Mouse (Mus musculus) stomach, embryonic 15.5 days (tissue): ENCODE results near the gene Prr13. TPM values are rescaled to one million over a fixed set of nuclear protein-coding genes. Genes with fewer than 3 reads are reported as not detected.

Experiments used
- ATAC-seq: fragments of 200-750 bp; cut with Nextera tagmentation; 2 replicates; pipeline ENCODE4 v1.8.0; 2017; ENCODE audit warnings: low read depth, moderate number of reproducible peaks, moderate TSS enrichment; ENCODE audit not compliant: insufficient read depth, low FRiP score
- H3K27ac ChIP-seq: fragments of 300-500 bp; sonication (generic); 2 replicates; pipeline ENCODE4 v1.5.1; 2015; ENCODE audit warnings: mild to moderate bottlenecking, inconsistent platforms
- H3K27me3 ChIP-seq: fragments of 300-500 bp; sonication (generic); replicated peaks from 2 replicates; pipeline ENCODE4 v1.6.1; 2015; ENCODE audit warnings: inconsistent platforms
- H3K36me3 ChIP-seq: fragments of 300-500 bp; sonication (generic); 2 replicates; pipeline ENCODE4 v1.6.1; 2015; ENCODE audit warnings: inconsistent platforms
- H3K4me1 ChIP-seq: fragments of 300-500 bp; sonication (generic); 2 replicates; pipeline ENCODE4 v1.6.1; 2015; ENCODE audit warnings: inconsistent platforms
- H3K4me2 ChIP-seq: fragments of 300-500 bp; sonication (generic); 2 replicates; pipeline ENCODE4 v1.6.1; 2015; ENCODE audit warnings: mild to moderate bottlenecking, inconsistent platforms
- H3K4me3 ChIP-seq: fragments of 300-500 bp; sonication (generic); replicated peaks from 2 replicates; pipeline ENCODE4 v1.5.1; 2015; ENCODE audit warnings: inconsistent platforms
- H3K9ac ChIP-seq: fragments of 300-500 bp; sonication (generic); 2 replicates; pipeline ENCODE4 v1.6.1; 2015; ENCODE audit warnings: inconsistent platforms
- H3K9me3 ChIP-seq: fragments of 300-500 bp; sonication (generic); 2 replicates; pipeline ENCODE4 v1.6.1; 2016; ENCODE audit warnings: inconsistent platforms
- WGBS: fragments of 180-500 bp; shearing (Covaris S2); methylation state at CpG from one replicate; pipeline ENCODE4 v1.1.7; 2015; 5-methylcytosine and 5-hydroxymethylcytosine counted together
- polyA plus RNA-seq: library from polyadenylated mRNA; unstranded; fragments of >200 nt; fragmentation: Nextera tagmentation; extraction: Ambion mirVana; gene quantifications from 2 replicates; pipeline ENCODE4 v1.2.1, GENCODE M21; 2015

Prr13 gene
- polyA plus RNA-seq, 1 experiment from 2014 or later, result 119 TPM

DNA sequence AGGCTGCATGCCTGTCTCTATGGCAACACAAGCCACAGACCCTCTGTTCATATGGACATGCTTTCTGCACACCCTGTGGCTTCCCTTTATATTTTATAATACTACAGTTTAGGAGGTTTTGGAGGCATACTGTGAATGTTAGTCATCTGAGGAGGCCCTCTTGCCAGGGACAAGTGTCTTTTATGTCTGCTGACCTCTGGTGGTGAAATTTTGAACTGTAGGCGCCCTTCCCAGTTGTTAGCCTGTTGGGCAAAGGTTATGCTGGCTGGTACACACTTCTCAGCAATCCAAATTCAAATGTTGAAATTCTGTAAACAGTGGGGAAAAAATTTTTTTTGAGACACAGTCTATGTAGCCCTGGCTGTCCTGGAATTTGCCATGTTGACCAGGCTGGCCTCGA is 16.3 kb upstream of the Prr13 start:
- no peaks in the 10 kb centered on the region for H3K4me1 ChIP-seq
- no peak overlapping the region for H3K4me3 ChIP-seq
- no peaks in the 10 kb centered on the region for H3K9me3 ChIP-seq
- no peak overlapping the region for H3K9ac ChIP-seq
- no peak for ATAC-seq
- 47% methylated on average over 2 of the region's 2 CpGs for WGBS
- no peak overlapping the region for H3K4me2 ChIP-seq
- no peaks in the 10 kb centered on the region for H3K27me3 ChIP-seq
- no peaks in the 10 kb centered on the region for H3K36me3 ChIP-seq
- no peak overlapping the region for H3K27ac ChIP-seq

DNA sequence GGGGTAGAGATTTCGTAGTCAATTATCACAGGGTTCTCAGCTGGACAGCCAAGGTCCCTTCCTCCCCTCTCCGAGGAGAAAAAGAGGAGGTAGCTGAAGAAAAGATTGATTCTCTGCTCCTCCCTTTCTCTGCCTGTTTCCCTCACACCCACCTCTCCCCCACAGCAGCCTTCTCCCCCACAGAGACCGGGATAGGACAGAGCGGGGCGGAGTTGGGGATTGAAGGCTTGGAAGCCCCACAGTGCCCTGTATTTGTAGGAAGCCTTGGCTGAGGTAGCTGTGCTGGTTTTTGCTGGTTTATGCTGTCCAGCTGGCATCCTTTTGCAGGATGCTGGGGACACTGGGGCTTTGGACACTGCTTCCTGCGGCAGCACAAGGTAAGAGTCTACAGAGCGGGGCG is 13.7 kb upstream of the Prr13 start, which contains the start of gene Amhr2:
Gene Amhr2, plus strand, starts transcription at position 222 of the 400 bp plus-strand sequence.
- no peaks in the 10 kb centered on the region for H3K4me1 ChIP-seq
- no peaks in the 10 kb centered on the region for H3K9me3 ChIP-seq
- ATAC-seq, result no peak
- H3K4me3 ChIP-seq, result no peak within 1 kb of the TSS
- H3K9ac ChIP-seq, result no peak within 1 kb of the TSS
- H3K4me2 ChIP-seq, result no peak within 1 kb of the TSS
- H3K36me3 ChIP-seq, result no peaks in the 10 kb centered on the region
- no peaks in the 10 kb centered on the region for H3K27me3 ChIP-seq
- H3K27ac ChIP-seq, result no peak within 1 kb of the TSS
- 62% methylated on average over 8 of the region's 8 CpGs for WGBS

DNA sequence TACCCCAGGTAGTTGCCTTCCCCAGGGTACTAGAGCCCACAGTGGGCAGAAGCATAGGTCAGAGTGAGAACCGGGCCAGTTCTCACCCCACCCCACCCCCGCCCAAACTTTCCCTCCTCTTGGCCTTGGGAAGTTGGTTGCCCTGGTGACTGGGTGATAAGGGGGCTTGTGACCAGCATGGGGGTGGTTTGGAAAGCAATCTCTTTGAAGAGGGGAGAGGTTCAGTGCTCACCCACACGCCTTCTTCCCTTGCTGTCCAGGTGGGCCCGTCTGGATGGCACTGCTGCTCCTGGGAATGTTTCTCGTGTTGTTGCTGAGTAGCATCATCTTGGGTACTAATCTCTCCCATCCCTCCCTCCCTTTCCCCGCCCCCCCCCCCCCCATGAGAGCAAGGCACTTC is 12.4 kb upstream of the Prr13 start:
- no peaks in the 10 kb centered on the region for H3K4me1 ChIP-seq
- H3K27me3 ChIP-seq, result no peaks in the 10 kb centered on the region
- ATAC-seq, result no peak
- no peak overlapping the region for H3K9ac ChIP-seq
- no peak overlapping the region for H3K4me2 ChIP-seq
- 25% methylated on average over 5 of the region's 6 CpGs for WGBS
- no peaks in the 10 kb centered on the region for H3K9me3 ChIP-seq
- no peaks in the 10 kb centered on the region for H3K36me3 ChIP-seq
- no peak overlapping the region for H3K27ac ChIP-seq
- H3K4me3 ChIP-seq, result no peak overlapping the region

DNA sequence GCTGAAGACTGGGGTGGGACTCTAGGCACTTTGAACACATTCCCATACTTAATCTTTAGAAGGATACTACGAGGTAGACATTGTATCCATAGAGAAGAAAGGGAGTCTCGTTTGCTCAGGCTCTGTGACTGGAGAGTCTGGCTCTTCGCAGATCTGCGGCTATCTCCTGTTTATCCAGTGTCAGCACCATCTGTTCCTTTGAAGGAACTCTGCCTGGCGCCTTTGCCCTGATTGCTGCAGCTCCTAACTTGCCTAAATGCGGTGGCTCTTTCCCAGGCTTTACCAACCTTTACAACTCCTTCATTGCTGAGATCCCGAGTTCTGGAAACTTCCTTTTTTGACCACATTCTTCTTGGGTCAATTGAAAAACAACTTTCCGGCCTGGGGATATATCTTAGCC is 9.5 kb upstream of the Prr13 start:
- H3K9ac ChIP-seq, result no peak overlapping the region
- H3K9me3 ChIP-seq, result no peaks in the 10 kb centered on the region
- no peaks in the 10 kb centered on the region for H3K36me3 ChIP-seq
- H3K4me3 ChIP-seq, result no peak overlapping the region
- no peaks in the 10 kb centered on the region for H3K4me1 ChIP-seq
- 53% methylated on average over 8 of the region's 8 CpGs for WGBS
- H3K27ac ChIP-seq, result no peak overlapping the region
- H3K27me3 ChIP-seq, result no peaks in the 10 kb centered on the region
- H3K4me2 ChIP-seq, result no peak overlapping the region
- no peak for ATAC-seq

DNA sequence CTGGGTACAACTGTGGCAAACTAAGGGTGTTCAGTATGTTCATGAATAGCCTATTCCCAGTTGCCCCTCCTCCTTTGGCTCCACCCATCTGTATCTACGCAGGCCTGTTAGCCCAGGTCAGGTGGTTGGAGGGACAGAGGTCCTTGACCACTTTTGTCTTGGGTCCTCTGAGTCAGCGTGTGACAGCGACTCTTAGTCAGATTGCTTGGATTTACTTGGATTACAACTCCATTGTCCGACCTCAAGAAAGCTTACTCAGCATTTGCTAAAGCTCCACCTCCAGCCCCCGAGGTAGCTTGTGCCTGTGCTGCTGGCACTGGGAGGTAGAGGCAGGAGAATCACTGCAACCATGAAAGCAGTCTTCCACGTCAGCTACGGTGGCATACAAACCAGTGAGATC is 7.9 kb upstream of the Prr13 start:
- no peaks in the 10 kb centered on the region for H3K9me3 ChIP-seq
- H3K4me1 ChIP-seq, result no peaks in the 10 kb centered on the region
- no peaks in the 10 kb centered on the region for H3K27me3 ChIP-seq
- H3K4me2 ChIP-seq, result no peak overlapping the region
- no peak overlapping the region for H3K27ac ChIP-seq
- no peak overlapping the region for H3K4me3 ChIP-seq
- no peak for ATAC-seq
- WGBS, result 40% methylated on average over 7 of the region's 7 CpGs
- H3K36me3 ChIP-seq, result no peaks in the 10 kb centered on the region
- no peak overlapping the region for H3K9ac ChIP-seq

DNA sequence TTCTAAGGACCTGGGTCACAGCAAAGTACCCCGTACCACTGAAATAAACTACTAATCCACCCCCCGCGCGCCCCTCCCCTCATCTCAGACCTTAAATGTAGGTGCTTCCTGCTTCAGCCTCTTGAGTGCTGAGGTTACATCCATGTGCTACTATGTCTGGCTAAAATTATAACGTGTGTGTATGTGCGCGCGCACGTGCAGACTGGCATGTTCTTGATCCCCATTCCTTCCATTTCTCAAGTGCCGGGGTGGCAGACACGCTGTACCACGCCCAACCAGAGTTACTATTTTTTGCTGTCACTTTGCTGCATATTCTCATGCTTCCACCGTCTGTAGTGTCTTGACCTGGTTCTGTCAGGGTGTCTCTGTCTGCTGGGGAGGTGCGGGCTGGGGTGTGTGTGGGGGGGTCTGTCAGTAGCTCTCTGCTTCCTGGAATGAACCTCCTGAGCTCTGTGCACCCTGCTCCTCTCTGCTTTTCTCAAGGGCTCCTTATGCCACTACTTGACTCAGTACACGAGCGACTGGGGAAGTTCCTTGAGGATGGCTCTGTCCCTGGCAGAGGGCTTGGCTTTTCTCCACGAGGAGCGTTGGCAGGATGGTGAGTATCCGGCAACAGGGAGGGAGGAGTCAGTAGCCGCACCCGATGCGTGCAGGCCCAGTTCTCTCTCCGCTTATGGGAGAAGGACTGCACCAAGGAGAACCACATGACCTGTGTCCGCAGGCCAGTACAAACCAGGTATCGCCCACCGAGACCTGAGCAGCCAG is 7.0 kb upstream of the Prr13 start:
- Histone ChIP-seq H3K27ac (no peak overlapping the region), H3K36me3 (no peaks in the 10 kb centered on the region)
- WGBS, result 73% methylated on average over 26 of the region's 26 CpGs

DNA sequence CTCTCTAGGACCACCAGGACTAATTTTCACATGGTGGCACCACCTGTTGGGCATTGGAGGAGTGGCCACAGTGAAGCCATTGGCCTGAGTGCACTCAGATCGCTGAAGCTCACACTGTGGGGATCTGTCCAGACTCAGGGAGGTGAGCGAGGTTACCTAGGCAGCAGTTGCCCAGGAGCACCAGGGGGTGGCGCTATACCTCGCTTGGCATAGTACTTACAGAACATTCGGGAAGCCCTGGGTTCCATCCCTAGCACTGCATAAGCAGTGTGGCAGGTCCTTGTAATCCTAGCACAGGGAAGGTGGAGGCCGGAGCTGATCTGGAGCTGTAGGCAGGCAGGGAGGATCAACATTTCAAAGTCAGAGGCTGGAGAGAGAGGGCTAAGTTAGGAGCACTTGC is 2.8 kb upstream of the Prr13 start:
- Histone ChIP-seq H3K27ac (no peak overlapping the region), H3K4me1 (no peaks in the 10 kb centered on the region; the same call in 1 of the 2 replicates), H3K9ac (no peak overlapping the region), H3K27me3 (no peaks in the 10 kb centered on the region), H3K9me3 (no peaks in the 10 kb centered on the region), H3K4me3 (no peak overlapping the region), H3K4me2 (no peak overlapping the region), H3K36me3 (no peaks in the 10 kb centered on the region)
- ATAC-seq, result no peak
- WGBS, result 39% methylated on average over 6 of the region's 6 CpGs

More for the DNA sequence above, 7.0 kb upstream of the Prr13 start:
- no peak overlapping the region for H3K4me3 ChIP-seq
- H3K9ac ChIP-seq, result no peak overlapping the region
- no peak overlapping the region for H3K4me2 ChIP-seq
- ATAC-seq, result no peak
- H3K4me1 ChIP-seq, result no peaks in the 10 kb centered on the region
- H3K27me3 ChIP-seq, result no peaks in the 10 kb centered on the region
- no peaks in the 10 kb centered on the region for H3K9me3 ChIP-seq

DNA sequence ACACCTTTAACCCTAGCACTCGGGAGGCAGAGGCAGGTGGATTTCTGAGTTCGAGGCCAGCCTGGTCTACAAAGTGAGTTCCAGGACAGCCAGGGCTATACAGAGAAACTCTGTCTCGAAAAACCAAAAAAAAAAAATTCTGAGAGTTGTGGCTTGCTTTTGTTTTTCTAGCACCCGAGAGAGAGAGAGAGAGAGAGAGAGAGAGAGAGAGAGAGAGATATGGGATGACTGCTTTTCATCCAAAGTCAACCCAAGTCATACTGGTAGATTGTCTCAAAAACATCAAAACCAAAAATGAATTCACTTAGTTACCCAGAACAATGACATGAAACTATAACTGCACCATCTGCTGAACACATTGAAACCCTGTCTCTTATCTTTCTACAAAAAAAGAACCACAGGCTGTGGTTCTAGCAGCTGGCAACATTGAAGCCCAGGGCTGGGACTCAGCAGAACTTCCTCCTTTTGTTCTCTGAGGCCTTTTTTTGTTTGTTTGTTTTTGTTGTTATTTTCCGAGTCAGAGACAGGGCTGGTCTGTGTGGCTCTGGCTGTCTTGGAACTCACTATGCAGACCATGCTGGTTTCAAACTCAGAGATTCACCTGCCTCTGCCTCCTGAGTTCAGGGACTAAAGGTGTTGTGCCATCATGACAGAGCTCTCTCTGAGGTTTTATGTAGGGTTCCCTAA is 635 bp upstream of the Prr13 start:
- no peak for ATAC-seq
- peak overlapping the region; percentile 53; the same call in 1 of the 2 replicates for H3K4me3 ChIP-seq
- H3K27me3 ChIP-seq, result no peaks in the 10 kb centered on the region
- H3K9me3 ChIP-seq, result no peaks in the 10 kb centered on the region
- 63% methylated on average over 5 of the region's 5 CpGs for WGBS
- H3K4me2 ChIP-seq, result peak overlapping the region; percentile 69
- H3K27ac ChIP-seq, result no peak overlapping the region
- H3K9ac ChIP-seq, result no peak overlapping the region
- no peaks in the 10 kb centered on the region for H3K36me3 ChIP-seq
- no peaks in the 10 kb centered on the region; the same call in 1 of the 2 replicates for H3K4me1 ChIP-seq

DNA sequence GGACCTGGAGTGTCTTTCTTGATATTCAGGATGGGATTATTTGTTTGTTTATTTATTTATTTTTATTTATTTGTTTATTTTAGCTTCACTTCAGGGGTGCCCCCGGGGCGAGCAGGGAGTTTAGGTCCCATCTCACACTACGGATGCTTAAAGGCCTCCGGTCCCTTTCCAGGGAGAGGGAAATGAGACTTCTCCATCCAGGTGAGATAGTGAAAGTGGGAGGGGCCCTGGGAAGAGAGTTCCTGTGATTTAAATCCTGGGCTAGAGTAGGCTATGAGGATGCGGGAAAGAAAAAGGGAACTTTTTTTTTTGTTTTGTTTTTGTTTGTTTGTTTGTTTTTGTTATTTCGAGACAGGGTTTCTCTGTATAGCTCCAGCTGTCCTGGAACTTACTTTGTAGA is 553 bp downstream of the Prr13 start:
- Histone ChIP-seq H3K9ac (peak overlapping the region; percentile 19; the same call in 1 of the 2 replicates), H3K27ac (peak overlapping the region; percentile 74), H3K9me3 (no peaks in the 10 kb centered on the region), H3K4me3 (peak overlapping the region; percentile 53), H3K27me3 (no peaks in the 10 kb centered on the region), H3K4me2 (peak overlapping the region; percentile 69), H3K36me3 (no peaks in the 10 kb centered on the region), H3K4me1 (no peaks in the 10 kb centered on the region; the same call in 1 of the 2 replicates)
- no peak for ATAC-seq
- 33% methylated on average over 6 of the region's 6 CpGs for WGBS

DNA sequence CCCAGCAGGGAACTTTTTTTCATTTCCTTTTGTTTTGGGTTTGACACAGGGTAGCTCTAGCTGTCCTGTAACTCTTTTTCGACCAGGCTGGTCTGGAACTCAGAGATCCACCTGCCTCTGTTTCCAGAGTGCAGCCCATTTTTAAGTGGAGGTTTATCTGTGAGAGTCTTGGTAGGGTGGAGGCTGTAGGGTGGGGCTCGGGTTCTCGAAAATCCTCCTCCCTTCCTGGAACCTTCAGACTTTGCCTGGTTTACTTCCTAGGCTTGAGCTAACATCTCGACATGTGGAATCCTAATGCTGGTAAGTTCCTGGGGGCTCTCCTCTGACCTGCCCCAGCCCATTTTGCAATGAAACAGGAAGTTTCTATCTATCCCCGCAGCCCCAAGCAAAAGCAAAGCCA is 1.0 kb downstream of the Prr13 start:
- peak overlapping the region; percentile 69 for H3K4me2 ChIP-seq
- ATAC-seq, result peak; percentile 48; the same call in 1 of the 2 replicates
- no peaks in the 10 kb centered on the region for H3K27me3 ChIP-seq
- 51% methylated on average over 5 of the region's 5 CpGs for WGBS
- peak overlapping the region; percentile 53 for H3K4me3 ChIP-seq
- no peaks in the 10 kb centered on the region for H3K36me3 ChIP-seq
- H3K9ac ChIP-seq, result no peak overlapping the region
- no peaks in the 10 kb centered on the region for H3K9me3 ChIP-seq
- 0 out of 2 replicates have a peak overlapping the region, but pooled peaks have one; percentile 19 for H3K27ac ChIP-seq
- H3K4me1 ChIP-seq, result no peaks in the 10 kb centered on the region; the same call in 1 of the 2 replicates

DNA sequence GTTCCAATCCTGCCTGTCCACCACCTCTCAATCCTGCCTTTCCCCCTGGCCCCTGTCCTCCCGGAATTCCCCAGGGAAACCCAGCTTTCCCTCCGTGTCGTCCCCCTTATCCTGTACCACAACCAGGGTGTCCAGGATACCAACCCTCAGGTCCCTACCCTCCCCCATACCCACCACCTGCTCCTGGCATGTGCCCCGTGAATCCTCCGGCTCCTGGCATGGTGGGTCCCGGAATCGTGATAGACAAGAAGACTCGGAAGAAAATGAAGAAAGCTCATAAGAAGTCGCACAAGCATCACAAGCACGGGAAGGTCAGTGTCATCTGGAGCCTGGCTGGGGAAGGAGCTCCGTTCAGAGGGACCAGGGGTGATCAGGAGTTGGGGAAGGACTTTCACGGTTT is 1.6 kb downstream of the Prr13 start:
- no peak for ATAC-seq
- Histone ChIP-seq H3K27ac (no peak overlapping the region), H3K4me3 (peak overlapping the region; percentile 53), H3K9me3 (no peaks in the 10 kb centered on the region), H3K9ac (no peak overlapping the region), H3K36me3 (no peaks in the 10 kb centered on the region), H3K4me2 (peak overlapping the region; percentile 69), H3K27me3 (no peaks in the 10 kb centered on the region), H3K4me1 (no peaks in the 10 kb centered on the region; the same call in 1 of the 2 replicates)
- WGBS, result 73% methylated on average over 12 of the region's 12 CpGs

DNA sequence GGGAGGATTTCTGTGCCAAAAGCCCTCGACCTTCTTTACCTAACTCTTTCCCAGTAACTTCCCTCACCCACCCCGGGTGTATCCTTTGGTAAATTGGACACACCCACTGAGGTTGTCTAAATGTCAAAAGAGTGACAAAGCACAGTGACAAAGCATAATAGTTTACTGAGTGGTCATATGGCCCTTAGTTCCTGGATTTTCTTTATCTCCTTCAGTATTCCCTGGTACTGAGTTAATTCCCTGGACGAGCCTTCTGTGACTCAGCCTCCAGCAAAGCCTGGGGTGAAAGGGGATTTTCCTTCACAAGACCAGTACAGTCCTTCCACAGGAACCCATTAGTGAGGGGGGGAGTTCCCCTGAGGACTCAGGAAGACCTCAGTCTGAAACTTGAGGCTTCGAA is 2.1 kb downstream of the Prr13 start:
- Histone ChIP-seq H3K9me3 (no peaks in the 10 kb centered on the region), H3K4me2 (peak overlapping the region; percentile 69), H3K4me1 (no peaks in the 10 kb centered on the region; the same call in 1 of the 2 replicates), H3K36me3 (no peaks in the 10 kb centered on the region), H3K4me3 (peak overlapping the region; percentile 53; the same call in 1 of the 2 replicates), H3K27ac (peak overlapping the region; percentile 51; the same call in 1 of the 2 replicates), H3K9ac (no peak overlapping the region), H3K27me3 (no peaks in the 10 kb centered on the region)
- WGBS, result 38% methylated on average over 4 of the region's 4 CpGs
- ATAC-seq, result no peak
